Mouse (Mus musculus): ENCODE results near the gene Agt.

Agt gene

GRCm38 (mm10) chr8:124569593-124569992 lies at the start of gene Agt:
Gene Agt (minus strand): TSS chr8:124569706.
- peak; percentile 78 for DNase-seq (ENCODE audit: low spot score)

DNA sequence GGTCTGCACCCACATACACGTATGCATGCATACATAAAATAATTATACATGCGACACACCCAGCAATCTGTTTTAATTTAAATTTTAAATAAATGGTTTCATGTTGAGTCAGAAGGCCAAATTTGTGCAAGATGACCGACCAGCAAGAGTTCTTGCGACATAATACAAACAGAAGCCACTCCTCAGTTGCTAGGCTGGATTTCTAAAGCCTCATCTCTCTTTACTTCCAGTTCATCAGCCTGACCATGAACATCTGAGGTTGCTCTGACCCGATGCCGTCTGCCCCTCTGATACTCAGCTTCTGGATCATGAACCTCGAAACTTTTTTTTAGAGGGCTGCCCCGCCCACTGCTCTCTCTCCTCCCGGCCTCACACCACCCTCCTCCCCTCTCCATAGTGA lies 48.7 kb upstream of the Agt start:
- peak; percentile 65 for DNase-seq (ENCODE audit: low spot score)

DNA sequence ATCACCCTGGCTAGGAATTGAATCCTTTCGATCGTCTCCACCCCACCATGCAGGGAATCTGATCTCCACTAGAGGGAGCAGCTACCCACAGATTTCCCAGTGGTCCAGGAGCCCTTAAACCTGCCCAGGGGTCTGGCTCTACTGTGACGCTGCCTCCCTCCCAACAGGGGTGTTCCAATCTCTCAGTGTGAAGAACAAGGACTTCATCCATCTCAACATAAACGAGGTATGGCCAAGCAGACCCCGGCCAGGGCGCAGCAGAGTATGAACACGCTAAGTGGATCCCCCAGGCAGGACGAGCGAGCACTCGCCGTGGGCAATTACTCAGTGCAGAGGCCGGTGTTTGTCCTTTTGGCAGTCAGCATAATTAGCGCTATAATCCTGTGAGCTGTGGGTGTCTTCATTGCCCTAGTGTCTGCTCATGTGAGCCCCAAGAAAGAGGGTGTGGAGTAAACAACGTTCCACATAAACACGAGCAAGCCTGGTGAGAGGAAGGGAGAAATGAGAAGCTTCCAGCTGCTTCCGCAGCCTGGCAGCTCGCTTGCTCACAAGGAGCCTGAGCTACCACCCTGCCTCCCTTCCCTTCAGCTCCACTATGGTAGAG lies 47.9 kb upstream of the Agt start:
- DNase-seq (ENCODE audit: low spot score), result peak; percentile 52

DNA sequence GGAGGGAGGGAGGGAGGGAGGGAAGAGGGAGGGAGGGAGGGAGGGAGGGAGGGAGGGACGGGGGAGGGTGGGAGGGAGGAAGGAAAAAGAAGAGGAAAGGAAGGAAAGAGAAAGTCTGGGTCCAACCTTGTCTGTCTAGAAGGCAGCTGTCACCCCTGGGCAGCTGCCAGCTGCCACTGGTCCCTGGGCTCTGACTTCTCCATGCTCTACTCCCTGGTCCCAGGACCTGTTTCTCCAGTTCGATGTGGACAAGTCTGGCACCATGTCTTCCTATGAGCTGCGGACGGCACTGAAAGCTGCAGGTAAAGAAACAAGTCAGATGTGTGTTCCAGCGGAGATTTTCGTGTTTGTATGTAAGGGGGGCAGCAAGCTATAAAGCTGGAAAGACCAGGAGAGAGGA lies 44.8 kb upstream of the Agt start:
- no peak for DNase-seq (ENCODE audit: low spot score)

DNA sequence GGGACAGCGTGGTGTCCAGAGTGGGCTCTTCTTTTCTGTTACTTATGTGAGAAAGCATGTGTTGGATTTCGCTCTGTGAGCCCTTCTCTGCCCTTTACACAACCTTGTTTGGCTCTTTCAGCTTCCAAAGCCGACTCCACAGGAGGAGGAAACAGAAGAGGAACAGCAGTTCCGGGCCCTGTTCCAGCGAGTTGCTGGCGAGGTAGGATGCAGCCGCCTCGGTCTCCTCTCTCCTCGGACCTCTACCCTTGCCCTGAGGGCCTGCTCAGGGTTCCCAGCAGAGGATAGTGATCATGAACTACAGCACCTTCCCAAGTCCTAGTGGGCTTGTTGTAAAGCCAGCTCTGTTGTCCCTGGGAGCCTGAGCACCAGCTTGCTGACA lies 39.5 kb upstream of the Agt start:
- no peak for DNase-seq (ENCODE audit: low spot score)

- no peak for DNase-seq (ENCODE audit: low spot score)
These were observed 38.9 kb upstream of the Agt start for GRCm38 (mm10) chr8:124608239-124608971.

DNA sequence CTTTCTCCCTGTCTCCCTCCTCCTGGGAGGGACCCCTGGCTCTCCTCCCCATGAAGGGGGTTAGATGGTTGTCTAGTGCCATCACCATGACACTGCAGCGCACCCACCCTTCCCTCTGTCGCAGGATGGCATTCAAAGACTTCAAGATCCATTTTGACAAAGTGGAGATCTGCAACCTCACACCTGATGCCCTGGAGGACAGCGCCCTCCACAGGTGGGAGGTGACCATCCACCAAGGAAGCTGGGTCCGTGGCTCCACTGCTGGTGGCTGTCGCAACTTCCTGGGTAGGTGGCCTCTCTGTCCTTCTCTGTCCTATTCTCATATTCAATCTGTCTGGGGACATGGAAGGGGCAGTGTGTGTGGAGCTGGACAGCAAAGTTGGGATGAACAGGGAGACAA lies 34.6 kb upstream of the Agt start:
- DNase-seq (ENCODE audit: low spot score), result no peak

- no peak for DNase-seq (ENCODE audit: low spot score)
These were observed 19.9 kb upstream of the Agt start for GRCm38 (mm10) chr8:124589393-124589792.

GRCm38 (mm10) chr8:124586556-124586955 lies 17.1 kb upstream of the Agt start:
- no peak for DNase-seq (ENCODE audit: low spot score)

DNA sequence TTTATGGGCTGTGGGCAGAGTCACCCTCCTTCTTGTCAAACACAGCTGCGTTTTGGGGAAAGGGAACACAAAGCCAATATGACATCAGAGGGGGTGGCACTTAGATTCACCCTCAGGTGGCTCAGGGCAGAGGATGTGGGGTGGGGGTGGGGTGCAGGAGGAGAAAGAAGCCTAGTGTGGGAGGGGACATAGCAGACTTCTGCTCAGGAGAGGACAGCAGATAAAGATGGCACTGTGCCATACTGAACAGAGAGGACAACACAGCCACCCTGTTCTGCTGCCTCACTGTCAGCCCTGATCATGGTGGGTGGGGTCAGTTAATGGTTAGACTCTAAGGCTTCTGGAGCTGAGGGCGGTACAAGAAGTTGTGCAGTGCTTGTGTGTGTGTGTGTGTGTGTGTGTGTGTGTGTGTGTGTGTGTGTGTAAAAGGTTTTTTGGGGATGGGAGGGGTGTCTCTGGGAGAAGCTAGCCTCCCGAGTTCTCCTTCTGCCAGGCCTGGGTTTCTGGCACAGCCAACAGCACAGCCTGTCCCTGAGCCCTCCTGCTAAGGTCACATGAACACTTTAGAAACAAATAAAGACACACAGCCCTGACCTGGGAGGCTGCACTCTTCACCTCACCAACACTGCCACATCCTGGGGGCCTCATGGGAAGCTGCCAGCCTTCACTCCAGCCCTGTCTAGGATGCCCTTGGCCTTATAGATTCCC lies 16.4 kb upstream of the Agt start:
- DNase-seq (ENCODE audit: low spot score), result peak; percentile 33

GRCm38 (mm10) chr8:124576751-124577150 lies 7.2 kb upstream of the Agt start:
- no peak for DNase-seq (ENCODE audit: low spot score)

DNA sequence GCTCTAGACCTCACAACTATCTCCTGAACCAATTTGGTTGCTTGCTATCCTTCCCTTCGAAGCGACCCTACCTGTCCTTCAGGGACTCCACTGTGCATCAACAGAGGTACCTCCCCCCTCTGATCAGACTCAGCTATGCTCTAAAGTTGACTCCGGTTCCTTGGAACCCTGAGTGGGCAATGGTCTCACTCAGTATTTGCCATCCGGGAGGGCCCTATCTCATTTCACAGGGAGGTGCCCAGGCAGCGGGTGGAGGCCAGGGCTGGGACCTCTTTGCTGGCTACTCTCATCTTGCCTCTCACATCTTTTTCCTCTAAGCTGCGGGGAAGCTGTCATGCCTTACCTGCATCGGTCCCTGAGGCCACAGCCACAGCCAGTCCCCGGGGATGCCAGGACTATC lies 6.3 kb upstream of the Agt start, which contains the start of gene Capn9:
Gene Capn9 (plus strand): TSS at position 301 of the 400 bp plus-strand sequence.
- no peak for DNase-seq (ENCODE audit: low spot score)

GRCm38 (mm10) chr8:124573552-124574340 lies 4.2 kb upstream of the Agt start:
- DNase-seq (ENCODE audit: low spot score), result peak; percentile 79

- no peak for DNase-seq (ENCODE audit: low spot score)
These were observed 2.9 kb upstream of the Agt start for GRCm38 (mm10) chr8:124572430-124572775.

- peak; percentile 44 for DNase-seq (ENCODE audit: low spot score)
These were observed 2.4 kb upstream of the Agt start for GRCm38 (mm10) chr8:124571732-124572429.

DNA sequence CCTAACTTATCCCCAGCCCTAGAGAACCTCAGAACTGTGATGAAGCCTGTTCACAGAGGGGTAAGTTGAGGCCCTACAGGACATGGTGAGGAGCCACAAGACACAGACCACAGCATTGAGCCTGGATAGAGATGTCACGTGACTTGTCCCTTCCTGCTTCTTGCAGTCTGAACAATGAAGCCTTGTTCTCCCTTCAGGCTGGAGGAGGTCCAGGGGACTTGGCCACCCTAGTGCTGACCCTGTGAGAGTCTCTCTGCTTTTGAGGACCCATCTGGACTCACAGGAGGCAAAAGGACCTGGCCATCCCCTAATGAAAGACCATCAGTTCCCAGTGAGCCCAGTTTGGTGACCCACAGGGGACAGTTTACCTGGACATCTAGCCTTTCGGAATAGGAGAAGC lies 406 bp downstream of the Agt start:
- no peak for DNase-seq (ENCODE audit: low spot score)

GRCm38 (mm10) chr8:124567584-124567983 lies 1.9 kb downstream of the Agt start:
- DNase-seq (ENCODE audit: low spot score), result no peak

- DNase-seq (ENCODE audit: low spot score), result no peak
These were observed 2.4 kb downstream of the Agt start for GRCm38 (mm10) chr8:124567126-124567525.

DNA sequence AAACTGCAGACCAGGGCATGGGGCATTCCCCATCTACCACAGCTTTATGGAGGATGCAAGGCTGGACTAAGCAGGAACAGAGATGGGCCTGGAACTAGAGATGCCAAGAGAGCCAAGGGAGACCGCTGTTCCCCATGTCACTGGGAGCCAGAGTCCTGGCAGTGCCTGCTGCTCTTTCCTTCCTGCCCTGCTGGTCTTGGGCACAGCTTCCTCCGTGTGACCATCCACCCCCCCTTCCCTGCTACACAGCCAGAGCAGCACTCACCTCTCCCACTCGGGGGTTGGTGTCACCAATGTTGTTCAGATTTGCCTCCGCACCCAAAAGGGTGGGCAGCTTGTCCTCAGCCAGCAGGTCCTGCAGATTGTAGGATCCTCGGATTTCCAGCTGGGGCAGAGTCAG lies 12.0 kb downstream of the Agt start:
- DNase-seq (ENCODE audit: low spot score), result no peak

DNA sequence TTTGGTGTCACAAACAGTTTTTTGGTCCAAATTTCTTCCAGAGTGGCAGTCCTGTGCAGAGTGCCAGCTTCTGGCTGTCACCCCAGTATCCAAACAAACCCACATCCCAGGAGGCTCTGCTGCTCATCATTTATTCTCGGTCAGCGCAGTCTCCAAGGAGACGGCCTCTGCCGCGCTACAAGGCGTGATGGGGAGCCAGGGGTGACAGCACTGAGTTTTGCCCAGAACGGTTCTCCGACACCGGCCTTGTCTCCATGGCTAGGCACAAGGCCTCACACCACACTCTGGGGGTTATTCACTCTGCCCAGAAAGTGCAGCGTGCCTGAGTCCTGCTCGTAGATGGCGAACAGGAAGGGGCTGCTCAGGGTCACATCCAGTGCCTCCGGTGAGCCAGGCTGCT lies 12.8 kb downstream of the Agt start:
- DNase-seq (ENCODE audit: low spot score), result no peak

- no peak for DNase-seq (ENCODE audit: low spot score)
These were observed 13.3 kb downstream of the Agt start for GRCm38 (mm10) chr8:124556164-124556563.
